Mouse (Mus musculus) intestine, embryonic 14.5 days (tissue): ENCODE measurements at regions not wholly inside any gene's neighbourhood (a gene's known extent, or its start where the extent isn't known, plus 50 kb on each side); places are given as distances from the start of the nearest gene placed in this dataset.
A peak's percentile ranks its signal among the peaks of the same experiment; 100 is the strongest.

ENCODE experiments used
- ATAC-seq: fragments of 200-750 bp; cut with Nextera tagmentation; replicated peaks from 2 replicates; pipeline ENCODE4 v1.8.0; 2017; ENCODE audit warnings: low read depth, moderate number of reproducible peaks, moderate TSS enrichment, moderate library complexity; ENCODE audit not compliant: low FRiP score, low TSS enrichment
- DNase-seq: peaks from one replicate; pipeline ENCODE4 v3.0.0-alpha.2; 2018; ENCODE audit warnings: low spot score
- H3K27ac ChIP-seq: fragments of 300-500 bp; sonication (generic); 2 replicates; pipeline ENCODE4 v1.5.1; 2014; ENCODE audit warnings: low read depth, mild to moderate bottlenecking, control low read depth
- H3K27me3 ChIP-seq: fragments of 300-500 bp; sonication (generic); replicated peaks from 2 replicates; pipeline ENCODE4 v1.6.1; 2014; ENCODE audit warnings: low read length, control low read depth; ENCODE audit not compliant: control insufficient read depth, insufficient read depth
- H3K36me3 ChIP-seq: fragments of 300-500 bp; sonication (generic); 2 replicates; pipeline ENCODE4 v1.6.1; 2014; ENCODE audit warnings: low read length, control low read depth; ENCODE audit not compliant: control insufficient read depth, insufficient read depth
- H3K4me1 ChIP-seq: fragments of 300-500 bp; sonication (generic); replicated peaks from 2 replicates; pipeline ENCODE4 v1.6.1; 2014; ENCODE audit warnings: low read length, control low read depth, mixed read lengths; ENCODE audit not compliant: control insufficient read depth, insufficient read depth
- H3K4me2 ChIP-seq: fragments of 300-500 bp; sonication (generic); 2 replicates; pipeline ENCODE4 v1.6.1; 2014; ENCODE audit warnings: low read length
- H3K4me3 ChIP-seq: fragments of 300-500 bp; sonication (generic); 2 replicates; pipeline ENCODE4 v1.5.1; 2014; ENCODE audit warnings: low read depth, low read length, control low read depth, mixed read lengths
- H3K9ac ChIP-seq: fragments of 300-500 bp; sonication (generic); 2 replicates; pipeline ENCODE4 v1.6.1; 2014; ENCODE audit warnings: mild to moderate bottlenecking, low read length
- H3K9me3 ChIP-seq: fragments of 300-500 bp; sonication (generic); 2 replicates; pipeline ENCODE4 v1.6.1; 2016; ENCODE audit warnings: low read length, control low read depth; ENCODE audit not compliant: control insufficient read depth
- WGBS: fragments of 180-500 bp; shearing (Covaris S2); extraction: QIAGEN DNeasy Blood & Tissue Kit; methylation state at CpG from one replicate; pipeline ENCODE4 v1.1.7; 2014; 5-methylcytosine and 5-hydroxymethylcytosine counted together

DNA sequence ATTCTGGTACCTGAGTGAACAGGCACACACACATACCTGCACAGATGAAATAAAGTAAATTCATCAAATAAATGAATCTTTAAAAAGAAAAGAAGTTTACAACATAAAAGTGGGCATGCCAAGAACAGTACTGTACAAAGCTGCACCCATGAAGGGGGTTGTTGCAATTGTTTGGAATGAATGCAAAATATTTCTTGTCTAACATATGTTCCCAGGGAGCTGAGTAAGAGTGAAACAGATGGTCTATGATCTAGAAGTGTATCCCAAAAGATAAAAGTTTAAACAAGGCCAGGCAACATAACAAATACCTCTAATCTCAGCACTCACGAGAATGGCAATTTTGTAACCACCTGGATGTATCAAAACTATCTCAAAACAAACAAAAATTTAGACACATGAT lies 1685.5 kb upstream of the Dsel start:
- DNase-seq (no peak), ATAC-seq (no peak)
- H3K27ac ChIP-seq: no peak overlapping the region
- H3K36me3 ChIP-seq: no peaks in the 10 kb centered on the region
- H3K4me3 ChIP-seq: no peak overlapping the region
- no peak overlapping the region for H3K4me2 ChIP-seq
- H3K9me3 ChIP-seq: no peaks in the 10 kb centered on the region
- no peaks in the 10 kb centered on the region for H3K4me1 ChIP-seq
- no peaks in the 10 kb centered on the region for H3K27me3 ChIP-seq
- H3K9ac ChIP-seq: no peak overlapping the region
- 61% methylated on average over 1 of the region's 1 CpGs for WGBS

DNA sequence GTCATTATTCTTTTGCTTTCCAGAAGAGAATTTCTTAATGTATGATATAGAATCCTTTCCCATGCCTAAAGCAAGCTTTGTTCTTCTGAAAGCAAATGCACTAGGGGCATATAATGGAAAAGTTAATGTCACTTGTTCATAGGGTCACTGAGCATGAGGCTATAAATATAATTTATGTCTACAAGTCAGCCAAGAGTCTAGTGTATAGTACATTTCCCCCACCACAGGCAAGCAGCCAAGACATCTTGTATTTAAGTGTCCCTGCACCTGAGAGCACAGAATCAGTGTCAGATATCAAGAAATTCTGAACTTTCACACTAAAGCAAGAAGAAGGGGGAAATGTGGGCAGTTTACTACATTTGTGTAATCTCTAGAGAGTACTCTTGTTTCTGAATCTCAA lies 1675.3 kb upstream of the Dsel start:
- Histone ChIP-seq H3K4me1 (no peaks in the 10 kb centered on the region), H3K9ac (no peak overlapping the region), H3K4me2 (no peak overlapping the region), H3K4me3 (no peak overlapping the region), H3K9me3 (no peaks in the 10 kb centered on the region), H3K36me3 (no peaks in the 10 kb centered on the region), H3K27me3 (no peaks in the 10 kb centered on the region), H3K27ac (no peak overlapping the region)
- DNase-seq (no peak), ATAC-seq (no peak)

- WGBS: 84% methylated on average over 3 of the region's 3 CpGs
- DNase-seq (no peak), ATAC-seq (no peak)
- Histone ChIP-seq H3K9me3 (no peaks in the 10 kb centered on the region), H3K27ac (no peak overlapping the region), H3K27me3 (no peaks in the 10 kb centered on the region), H3K4me2 (no peak overlapping the region), H3K9ac (no peak overlapping the region), H3K4me1 (no peaks in the 10 kb centered on the region), H3K36me3 (no peaks in the 10 kb centered on the region), H3K4me3 (no peak overlapping the region)
These were observed 1665.8 kb upstream of the Dsel start for GRCm38 (mm10) chr1:113530553-113530952.

DNA sequence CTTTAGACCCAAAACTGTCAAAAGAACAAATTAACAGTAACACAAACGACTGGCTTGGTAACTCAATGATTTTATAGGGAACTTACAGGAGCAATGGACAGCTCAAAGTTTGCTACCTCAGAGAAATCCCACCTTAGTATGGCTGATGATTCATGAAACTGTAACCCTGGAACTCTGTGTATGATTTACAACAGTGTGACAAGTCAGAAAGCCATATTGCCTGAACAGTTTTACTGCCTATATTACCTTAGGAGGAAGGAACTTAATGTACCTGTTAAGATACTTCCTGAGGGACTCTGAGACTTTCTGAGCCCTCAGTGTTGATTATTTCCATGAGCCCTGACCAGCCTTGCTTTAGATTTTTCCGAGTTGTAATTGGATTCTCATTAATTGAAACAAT lies 1631.3 kb upstream of the Dsel start:
- no peak overlapping the region for H3K4me3 ChIP-seq
- DNase-seq (no peak), ATAC-seq (no peak)
- no peaks in the 10 kb centered on the region for H3K9me3 ChIP-seq
- H3K4me2 ChIP-seq: no peak overlapping the region
- no peaks in the 10 kb centered on the region for H3K36me3 ChIP-seq
- H3K4me1 ChIP-seq: no peaks in the 10 kb centered on the region
- no peak overlapping the region for H3K27ac ChIP-seq
- no peak overlapping the region for H3K9ac ChIP-seq
- WGBS: 53% methylated on average over 2 of the region's 2 CpGs
- H3K27me3 ChIP-seq: no peaks in the 10 kb centered on the region

GRCm38 (mm10) chr1:113490243-113491003 lies 1625.7 kb upstream of the Dsel start:
- Histone ChIP-seq H3K4me2 (no peak overlapping the region), H3K9ac (no peak overlapping the region), H3K36me3 (no peaks in the 10 kb centered on the region), H3K9me3 (no peaks in the 10 kb centered on the region), H3K27ac (no peak overlapping the region), H3K4me3 (no peak overlapping the region), H3K27me3 (no peaks in the 10 kb centered on the region), H3K4me1 (no peaks in the 10 kb centered on the region)
- 76% methylated on average over 5 of the region's 5 CpGs for WGBS
- DNase-seq: no peak
- ATAC-seq: no peak

GRCm38 (mm10) chr1:113456538-113457273 lies 1592.0 kb upstream of the Dsel start:
- Histone ChIP-seq H3K27me3 (no peaks in the 10 kb centered on the region), H3K27ac (no peak overlapping the region), H3K4me3 (no peak overlapping the region), H3K4me1 (no peaks in the 10 kb centered on the region), H3K9me3 (no peaks in the 10 kb centered on the region), H3K4me2 (no peak overlapping the region), H3K9ac (no peak overlapping the region), H3K36me3 (no peaks in the 10 kb centered on the region)
- no peak for ATAC-seq
- no peak for DNase-seq
- 77% methylated on average over 7 of the region's 7 CpGs for WGBS

DNA sequence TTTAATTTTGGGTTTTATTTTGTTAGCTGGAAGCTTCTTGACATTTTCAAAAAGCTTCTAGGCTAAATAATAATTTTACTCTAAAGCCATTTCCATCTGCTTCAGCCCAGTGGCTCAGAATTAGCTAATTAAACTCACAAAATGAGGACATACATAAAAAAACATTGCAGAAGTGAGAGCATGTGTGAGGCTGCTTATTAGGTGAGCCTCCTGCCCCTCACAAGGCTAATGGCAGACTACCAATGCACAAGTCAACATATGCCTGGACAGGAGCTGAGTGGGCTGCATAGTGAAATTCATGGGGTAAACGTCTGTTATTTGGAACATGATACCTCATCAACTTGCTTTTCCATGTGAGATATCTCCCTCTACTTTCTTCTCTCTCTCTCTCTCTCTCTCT lies 1569.0 kb upstream of the Dsel start:
- Histone ChIP-seq H3K36me3 (no peaks in the 10 kb centered on the region), H3K27me3 (no peaks in the 10 kb centered on the region), H3K9me3 (no peaks in the 10 kb centered on the region), H3K4me3 (no peak overlapping the region), H3K9ac (no peak overlapping the region), H3K4me2 (no peak overlapping the region), H3K4me1 (no peaks in the 10 kb centered on the region), H3K27ac (no peak overlapping the region)
- no peak for ATAC-seq
- DNase-seq: no peak
- WGBS: 71% methylated on average over 1 of the region's 1 CpGs

DNA sequence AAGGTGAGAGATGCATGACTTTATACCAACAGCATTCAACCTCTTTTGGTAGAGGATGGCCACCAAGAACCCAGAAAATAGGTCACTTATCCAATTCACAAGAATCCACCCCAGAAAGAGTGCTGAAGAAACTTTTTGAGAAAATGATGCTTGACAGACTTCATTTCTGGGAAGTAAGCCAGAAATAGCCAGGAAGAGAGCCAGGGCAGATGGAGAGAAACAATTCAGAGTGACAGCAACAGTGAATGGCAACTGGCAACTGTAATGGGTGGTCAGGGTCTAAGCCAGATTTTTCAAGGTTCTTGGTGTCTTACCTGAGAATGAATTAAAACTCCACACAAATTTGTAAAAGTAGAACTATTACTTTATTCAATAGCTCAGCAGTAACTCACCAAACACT lies 1566.5 kb upstream of the Dsel start:
- no peaks in the 10 kb centered on the region for H3K4me1 ChIP-seq
- no peak overlapping the region for H3K4me2 ChIP-seq
- H3K4me3 ChIP-seq: no peak overlapping the region
- DNase-seq: no peak
- no peaks in the 10 kb centered on the region for H3K36me3 ChIP-seq
- H3K9ac ChIP-seq: no peak overlapping the region
- no peak for ATAC-seq
- no peaks in the 10 kb centered on the region for H3K27me3 ChIP-seq
- H3K27ac ChIP-seq: no peak overlapping the region
- no peaks in the 10 kb centered on the region for H3K9me3 ChIP-seq

- no peak overlapping the region for H3K4me2 ChIP-seq
- H3K36me3 ChIP-seq: no peaks in the 10 kb centered on the region
- no peak overlapping the region for H3K9ac ChIP-seq
- H3K4me3 ChIP-seq: no peak overlapping the region
- DNase-seq: no peak
- no peak overlapping the region for H3K27ac ChIP-seq
- no peaks in the 10 kb centered on the region for H3K9me3 ChIP-seq
- H3K4me1 ChIP-seq: no peaks in the 10 kb centered on the region
- whole genome bisulfite sequencing: 84% methylated on average over 3 of the region's 3 CpGs
- peak; percentile 81 for ATAC-seq
- H3K27me3 ChIP-seq: no peaks in the 10 kb centered on the region
These were observed 1548.1 kb upstream of the Dsel start for GRCm38 (mm10) chr1:113412858-113413257.
